Mouse (Mus musculus) adrenal gland, adult (tissue): ENCODE results near the gene 4931414P19Rik.
"Not testable (repeated sequence)": the region's sequence is repeated elsewhere in the genome, so short reads cannot be mapped to it uniquely, and the experiment has no call there.

Source experiments
- DNase-seq, 2 experiments: peaks; one replicate each; pipeline ENCODE4 v3.0.0; 2022 to 2023; ENCODE audit warnings: low spot score in 1 of 2; ENCODE audit not compliant: inconsistent age in 2 of 2

4931414P19Rik gene

GRCm38 (mm10) chr14:54629797-54630196 lies 24.0 kb upstream of the 4931414P19Rik start:
- no peak for DNase-seq

- no peak for DNase-seq
Observed at GRCm38 (mm10) chr14:54628103-54628502, 22.3 kb upstream of the 4931414P19Rik start.

GRCm38 (mm10) chr14:54624976-54625375 lies 19.2 kb upstream of the 4931414P19Rik start:
- no peak for DNase-seq

- DNase-seq: no peak
Observed at GRCm38 (mm10) chr14:54623334-54623733, 17.5 kb upstream of the 4931414P19Rik start.

GRCm38 (mm10) chr14:54621133-54621532 lies 15.3 kb upstream of the 4931414P19Rik start, which contains the start of gene Psmb11:
Gene Psmb11 (plus strand): TSS chr14:54621433.
- DNase-seq: no peak

- DNase-seq: peak; percentile 90 to 98
Observed at GRCm38 (mm10) chr14:54617897-54618365, 12.1 kb upstream of the 4931414P19Rik start, which contains the start of gene Psmb5. Gene Psmb5 (minus strand): TSS chr14:54618022.

GRCm38 (mm10) chr14:54617152-54617896 lies 11.5 kb upstream of the 4931414P19Rik start:
- DNase-seq: peak in 1 of 2 experiments; percentile 58

GRCm38 (mm10) chr14:54616226-54616825 lies 10.5 kb upstream of the 4931414P19Rik start:
- DNase-seq: peak in 1 of 2 experiments; percentile 79

GRCm38 (mm10) chr14:54614130-54614529 lies 8.3 kb upstream of the 4931414P19Rik start:
- DNase-seq: not testable (repeated sequence)

GRCm38 (mm10) chr14:54610648-54611047 lies 4.9 kb upstream of the 4931414P19Rik start:
- DNase-seq: peak in 1 of 2 experiments; percentile 35

- peak in 1 of 2 experiments; percentile 70 for DNase-seq
Observed at GRCm38 (mm10) chr14:54609962-54610361, 4.2 kb upstream of the 4931414P19Rik start.

- DNase-seq: no peak
Observed at GRCm38 (mm10) chr14:54609245-54609644, 3.5 kb upstream of the 4931414P19Rik start.

GRCm38 (mm10) chr14:54607226-54607625 lies 1.4 kb upstream of the 4931414P19Rik start:
- no peak for DNase-seq

- DNase-seq: no peak
Observed at GRCm38 (mm10) chr14:54603686-54604085, 2.1 kb downstream of the 4931414P19Rik start.

- peak; percentile 96 to 98 for DNase-seq
Observed at GRCm38 (mm10) chr14:54603038-54603654, 2.6 kb downstream of the 4931414P19Rik start.

- DNase-seq: no peak
Observed at GRCm38 (mm10) chr14:54602613-54603012, 3.2 kb downstream of the 4931414P19Rik start.

GRCm38 (mm10) chr14:54601601-54602000 lies 4.2 kb downstream of the 4931414P19Rik start:
- no peak for DNase-seq

GRCm38 (mm10) chr14:54597084-54597483 lies 8.7 kb downstream of the 4931414P19Rik start:
- DNase-seq: no peak

- no peak for DNase-seq
Observed at GRCm38 (mm10) chr14:54594631-54595414, 11.0 kb downstream of the 4931414P19Rik start.

- DNase-seq: no peak
Observed at GRCm38 (mm10) chr14:54594055-54594454, 11.7 kb downstream of the 4931414P19Rik start.
